Mouse (Mus musculus) liver, embryonic 14.5 days (tissue): Measurements from ENCODE around the gene Klhl28.

Experiments used
- CTCF ChIP-seq: IDR thresholded peaks from 2 replicates; pipeline ENCODE4 v1.5.1; 2016; ENCODE audit warnings: antibody characterized with exemption, low read depth, control low read depth
- EP300 ChIP-seq: IDR thresholded peaks from 2 replicates; pipeline ENCODE4 v1.6.1; 2016; ENCODE audit warnings: antibody characterized with exemption, low read depth

GRCm38 (mm10) chr12:64968067-64968466 lies 2.7 kb upstream of the Klhl28 start:
- TF ChIP-seq CTCF = no peak
- TF ChIP-seq EP300 = peak; percentile 55
